Mouse (Mus musculus) limb, embryonic 14.5 days (tissue): ENCODE measurements around the gene Ankrd63. TPM values are rescaled to one million over a fixed set of nuclear protein-coding genes. Genes with fewer than 3 reads are reported as not detected.

Experiments used
- ATAC-seq: fragments of 200-750 bp; cut with Nextera tagmentation; 2 replicates; pipeline ENCODE4 v1.8.0; 2017; ENCODE audit warnings: low read depth, moderate number of reproducible peaks, moderate TSS enrichment; ENCODE audit not compliant: low FRiP score
- DNase-seq: peaks from one replicate; pipeline ENCODE4 v3.0.0-alpha.2; 2015; ENCODE audit warnings: low spot score
- H3K27ac ChIP-seq: fragments of 300-500 bp; sonication (generic); replicated peaks from 2 replicates; pipeline ENCODE4 v1.5.1; 2014; ENCODE audit warnings: low read depth, mild to moderate bottlenecking, low read length, moderate library complexity, mixed read lengths
- H3K27me3 ChIP-seq: fragments of 300-500 bp; sonication (generic); 2 replicates; pipeline ENCODE4 v1.6.1; 2014; ENCODE audit warnings: low read length, mixed read lengths; ENCODE audit not compliant: control insufficient read depth, insufficient read depth
- H3K36me3 ChIP-seq: fragments of 300-500 bp; sonication (generic); 2 replicates; pipeline ENCODE4 v1.6.1; 2014; ENCODE audit warnings: mild to moderate bottlenecking, low read length, moderate library complexity, mixed read lengths; ENCODE audit not compliant: control insufficient read depth, insufficient read depth
- H3K4me1 ChIP-seq: fragments of 300-500 bp; sonication (generic); 2 replicates; pipeline ENCODE4 v1.6.1; 2014; ENCODE audit warnings: antibody characterized with exemption, low read length, mixed read lengths; ENCODE audit not compliant: control insufficient read depth, insufficient read depth
- H3K4me2 ChIP-seq: fragments of 300-500 bp; sonication (generic); replicated peaks from 2 replicates; pipeline ENCODE4 v1.6.1; 2014; ENCODE audit warnings: low read depth, mild to moderate bottlenecking, low read length, moderate library complexity; ENCODE audit not compliant: severe bottlenecking
- H3K4me3 ChIP-seq: fragments of 300-500 bp; sonication (generic); replicated peaks from 2 replicates; pipeline ENCODE4 v1.5.1; 2014; ENCODE audit warnings: low read length
- H3K9ac ChIP-seq: fragments of 300-500 bp; sonication (generic); 2 replicates; pipeline ENCODE4 v1.6.1; 2014; ENCODE audit warnings: mild to moderate bottlenecking, low read depth, low read length, moderate library complexity; ENCODE audit not compliant: severe bottlenecking
- H3K9me3 ChIP-seq: fragments of 300-500 bp; sonication (generic); 2 replicates; pipeline ENCODE4 v1.6.1; 2016; ENCODE audit warnings: low read length; ENCODE audit not compliant: control insufficient read depth
- POLR2A ChIP-seq: fragments of 200-500 bp; IDR thresholded peaks from 2 replicates; pipeline ENCODE4 v1.8.0; 2012; ENCODE audit warnings: inconsistent platforms, mild to moderate bottlenecking, moderate library complexity, borderline replicate concordance; ENCODE audit not compliant: insufficient read depth, insufficient read length; ENCODE audit errors: extremely low read depth
- WGBS: fragments of 180-500 bp; shearing (Covaris S2); extraction: QIAGEN DNeasy Blood & Tissue Kit; methylation state at CpG from one replicate; pipeline ENCODE4 v1.1.7; 2014; 5-methylcytosine and 5-hydroxymethylcytosine counted together
- polyA plus RNA-seq, 2 experiments: library from polyadenylated mRNA; depleted of rRNA in 1 of 2; stranded (reverse) in 1 of 2; unstranded in 1 of 2; fragments of >200 nt; fragmentation: Nextera tagmentation in 1 of 2; extraction: Ambion mirVana in 1 of 2; gene quantifications; 2 replicates each; pipeline versions ENCODE4 v1.2.1 to v1.2.3; 2012 to 2014

Gene Ankrd63
- polyA plus RNA-seq, 2 experiments = 0.10 TPM; not detected in 1

- TF ChIP-seq POLR2A = no peak
- Histone ChIP-seq H3K27me3 (peaks cover 43% of the 10 kb centered on the region), H3K9me3 (no peaks in the 10 kb centered on the region), H3K9ac (no peak overlapping the region), H3K4me1 (peaks cover 7% of the 10 kb centered on the region; the same call in 1 of the 2 replicates), H3K27ac (no peak overlapping the region), H3K4me2 (no peak overlapping the region), H3K36me3 (no peaks in the 10 kb centered on the region), H3K4me3 (no peak overlapping the region)
- ATAC-seq = no peak
- DNase-seq = no peak
- WGBS = 47% methylated on average over 21 of the region's 21 CpGs
Measured at GRCm38 (mm10) chr2:118696451-118697308, 7.1 kb downstream of the Ankrd63 start.

DNA sequence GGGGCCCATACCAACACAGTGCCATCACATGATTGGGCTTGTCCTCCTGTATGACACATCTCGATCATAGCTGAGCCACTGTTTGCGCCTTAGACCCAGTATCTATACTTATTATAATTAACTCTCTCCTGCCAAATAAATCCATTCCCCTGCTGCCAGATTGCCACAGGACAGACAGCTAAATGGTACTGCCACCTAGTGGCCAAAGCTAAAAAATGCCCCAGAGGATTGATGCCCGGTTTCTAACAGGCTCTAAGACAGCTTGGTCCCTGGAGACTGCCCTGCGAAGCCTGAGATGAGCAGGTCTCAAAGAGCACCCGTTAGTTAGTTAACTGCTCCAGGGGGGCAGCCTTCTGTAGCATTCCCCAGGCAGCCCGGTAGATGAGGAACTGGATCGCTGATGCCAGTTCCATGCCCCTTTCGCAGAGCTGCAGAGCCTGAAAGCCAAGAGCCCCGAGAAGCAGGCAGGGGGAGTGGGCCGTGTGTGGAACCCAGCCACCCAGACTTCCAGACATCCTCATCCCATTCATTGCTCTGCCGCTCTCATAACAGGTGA, 8.0 kb downstream of the Ankrd63 start:
- Histone ChIP-seq H3K4me2 (no peak overlapping the region), H3K9me3 (no peaks in the 10 kb centered on the region), H3K27ac (no peak overlapping the region), H3K4me1 (peaks cover 6% of the 10 kb centered on the region; the same call in 1 of the 2 replicates), H3K9ac (no peak overlapping the region), H3K36me3 (no peaks in the 10 kb centered on the region), H3K4me3 (no peak overlapping the region), H3K27me3 (peaks cover 34% of the 10 kb centered on the region)
- DNase-seq = peak; percentile 75
- no peak for TF ChIP-seq POLR2A
- 31% methylated on average over 11 of the region's 11 CpGs for WGBS
- ATAC-seq = no peak

DNA sequence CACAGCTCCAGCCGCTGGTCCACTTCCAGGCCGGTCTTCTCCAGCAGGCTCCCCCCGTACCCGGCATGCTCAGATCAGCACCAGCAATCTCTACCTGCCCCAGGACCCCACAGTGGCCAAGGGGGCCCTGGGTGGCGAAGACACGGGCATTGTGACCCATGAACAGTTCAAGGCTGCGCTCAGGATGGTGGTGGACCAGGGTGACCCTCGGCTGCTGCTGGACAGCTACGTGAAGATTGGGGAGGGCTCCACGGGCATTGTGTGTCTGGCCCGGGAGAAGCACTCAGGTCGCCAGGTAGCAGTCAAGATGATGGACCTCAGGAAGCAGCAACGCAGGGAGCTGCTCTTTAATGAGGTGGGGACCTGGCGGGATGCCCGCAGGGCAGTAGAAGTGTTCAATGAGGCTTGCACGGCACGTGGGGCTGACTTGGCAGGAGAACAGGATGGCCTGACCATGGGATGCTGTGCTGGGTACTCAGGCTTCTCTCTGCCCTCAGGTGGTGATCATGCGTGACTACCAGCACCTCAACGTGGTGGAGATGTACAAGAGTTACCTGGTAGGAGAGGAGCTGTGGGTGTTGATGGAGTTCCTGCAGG, 10.3 kb downstream of the Ankrd63 start:
- 81% methylated on average over 19 of the region's 19 CpGs for WGBS
- Histone ChIP-seq H3K27me3 (peaks cover 17% of the 10 kb centered on the region; the same call in 1 of the 2 replicates), H3K4me1 (no peaks in the 10 kb centered on the region), H3K27ac (no peak overlapping the region), H3K4me2 (no peak overlapping the region), H3K4me3 (no peak overlapping the region), H3K9me3 (no peaks in the 10 kb centered on the region), H3K36me3 (no peaks in the 10 kb centered on the region), H3K9ac (no peak overlapping the region)
- DNase-seq (no peak), ATAC-seq (no peak)
- no peak for TF ChIP-seq POLR2A

GRCm38 (mm10) chr2:118689875-118690274, 13.9 kb downstream of the Ankrd63 start:
- no peak overlapping the region for H3K27ac ChIP-seq
- no peak overlapping the region for H3K9ac ChIP-seq
- H3K4me3 ChIP-seq = no peak overlapping the region
- no peaks in the 10 kb centered on the region for H3K27me3 ChIP-seq
- H3K9me3 ChIP-seq = no peaks in the 10 kb centered on the region
- 80% methylated on average over 9 of the region's 10 CpGs for WGBS
- DNase-seq (no peak), ATAC-seq (no peak)
- no peak for TF ChIP-seq POLR2A
- H3K4me2 ChIP-seq = no peak overlapping the region
- no peaks in the 10 kb centered on the region for H3K36me3 ChIP-seq
- no peaks in the 10 kb centered on the region for H3K4me1 ChIP-seq

DNA sequence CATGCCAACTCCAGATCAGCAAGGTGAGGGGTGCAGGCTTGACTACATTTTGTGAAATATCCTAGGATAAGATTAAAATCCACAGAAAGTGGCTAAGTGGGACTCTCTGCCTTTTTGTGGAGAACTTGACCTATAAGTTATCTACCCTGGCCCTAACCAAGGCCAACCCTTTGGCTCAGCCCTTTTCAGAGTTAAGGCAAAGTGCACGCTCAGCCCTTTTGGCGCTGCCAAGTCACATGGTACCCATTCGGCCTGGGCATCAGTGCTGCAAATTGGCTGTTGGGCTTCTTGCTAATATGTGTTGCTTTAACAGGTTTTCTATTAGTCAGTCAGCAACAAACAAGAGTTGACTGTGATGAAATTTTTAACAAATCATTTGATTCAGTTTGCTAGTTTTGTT, 16.0 kb downstream of the Ankrd63 start:
- no peak for TF ChIP-seq POLR2A
- H3K9me3 ChIP-seq = no peaks in the 10 kb centered on the region
- no peak overlapping the region for H3K4me3 ChIP-seq
- WGBS = 89% methylated on average over 3 of the region's 3 CpGs
- no peaks in the 10 kb centered on the region for H3K4me1 ChIP-seq
- no peak overlapping the region for H3K4me2 ChIP-seq
- H3K27me3 ChIP-seq = no peaks in the 10 kb centered on the region
- ATAC-seq (no peak), DNase-seq (no peak)
- no peak overlapping the region for H3K9ac ChIP-seq
- no peak overlapping the region for H3K27ac ChIP-seq
- H3K36me3 ChIP-seq = no peaks in the 10 kb centered on the region
